In the genomic region with DNA sequence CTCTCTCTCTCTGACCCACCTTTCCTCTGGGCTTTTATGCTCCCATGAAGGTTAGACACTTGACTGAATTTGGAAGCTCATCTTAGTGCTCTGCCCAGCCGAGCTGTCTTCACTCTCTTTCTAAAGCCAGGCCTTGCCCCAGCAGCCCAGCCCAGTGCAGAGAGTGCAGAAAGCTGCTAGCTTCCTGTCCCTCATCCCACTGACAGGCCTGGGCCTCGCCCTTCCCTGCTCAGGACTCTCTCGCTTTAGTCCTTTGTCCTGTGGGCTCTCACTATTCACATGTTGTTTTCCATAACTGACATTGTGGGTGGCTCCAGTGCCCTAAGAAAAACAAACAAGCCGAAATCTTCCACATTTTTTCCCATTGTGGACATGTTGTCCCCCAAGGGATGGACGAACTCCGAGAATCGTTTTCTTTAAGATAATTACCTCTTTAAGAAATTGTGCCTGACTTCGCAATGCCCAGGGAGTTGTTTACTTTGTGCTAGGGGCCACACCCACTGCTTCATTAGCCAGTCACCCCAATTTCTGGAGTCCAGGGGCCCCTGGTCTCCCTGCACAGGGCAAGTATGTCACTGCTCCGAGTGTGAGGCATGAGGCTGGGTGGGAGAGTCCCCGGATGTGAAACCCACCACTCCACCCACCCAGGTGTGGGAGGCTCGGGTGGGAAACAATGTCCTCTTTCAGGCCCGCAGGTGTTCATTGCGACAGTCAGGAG, we compare ENCODE assay signal across 16 mouse cellular contexts.
DNase-seq lines count a peak whose midpoint lies in the region; ATAC-seq and TF ChIP-seq lines count a peak whose summit lies in the region.
"Had no signal": no experiment of that assay in that cellular context is flagged by ENCODE, and none has a peak within 500 bp of the region (broad histone marks: within the 10 kb centered on the region; RNA-seq: fewer than 3 reads in every experiment).

No protein-coding gene starts in this region.

- peaks cover 37% of the 10 kb centered on the region for H3K4me1 ChIP-seq in liver, embryonic 12.5 days
- peaks cover 25% of the 10 kb centered on the region for H3K4me1 ChIP-seq in liver, embryonic 11.5 days (replicated peaks; ENCODE audit: control insufficient read depth, insufficient read depth, low read length)
- H3K4me1 ChIP-seq in kidney, adult 2 months (ENCODE audit: control insufficient read depth, insufficient read depth, low read length), result no peaks in the 10 kb centered on the region
- H3K4me1 ChIP-seq in stomach, embryonic 15.5 days, result peaks cover 4% of the 10 kb centered on the region; the same call in 1 of the 2 replicates
- H3K4me1 ChIP-seq in neural tube, embryonic 15.5 days, result peaks cover 9% of the 10 kb centered on the region

- no peak for TF ChIP-seq POLR2A in kidney, adult 2 months (IDR thresholded peaks at IDR 0.05; ENCODE audit: low read depth, low read length)

- H3K4me2 ChIP-seq in liver, embryonic 12.5 days, result no peak overlapping the region
- H3K4me2 ChIP-seq in liver, embryonic 11.5 days, result no peak overlapping the region
- H3K4me2 ChIP-seq in stomach, embryonic 15.5 days, result no peak overlapping the region
- H3K4me2 ChIP-seq in neural tube, embryonic 15.5 days, result no peak overlapping the region
- H3K4me2 ChIP-seq: embryonic facial prominence, embryonic 13.5 days had no signal

- no peak overlapping the region for H3K4me3 ChIP-seq in liver, embryonic 12.5 days
- H3K4me3 ChIP-seq in liver, embryonic 11.5 days (ENCODE audit: low read depth, low read length), result no peak overlapping the region
- no peak overlapping the region for H3K4me3 ChIP-seq in kidney, adult 2 months (ENCODE audit: insufficient read depth, low read depth, low read length)
- no peak overlapping the region for H3K4me3 ChIP-seq in stomach, embryonic 15.5 days (replicated peaks)
- no peak overlapping the region for H3K4me3 ChIP-seq in neural tube, embryonic 15.5 days (replicated peaks)
- H3K4me3 ChIP-seq: embryonic facial prominence, embryonic 13.5 days; heart, adult 2 months; megakaryocyte, embryonic 14.5 days had no signal

- H3K27me3 ChIP-seq in liver, embryonic 12.5 days (replicated peaks), result peaks cover 14% of the 10 kb centered on the region
- H3K27me3 ChIP-seq in liver, embryonic 11.5 days (replicated peaks; ENCODE audit: control insufficient read depth, insufficient read depth, low read length), result peaks cover 8% of the 10 kb centered on the region; the same call in 1 of the 2 replicates
- no peaks in the 10 kb centered on the region for H3K27me3 ChIP-seq in kidney, adult 2 months (replicated peaks; ENCODE audit: control insufficient read depth, insufficient read depth, low read length)
- H3K27me3 ChIP-seq in stomach, embryonic 15.5 days (replicated peaks), result no peaks in the 10 kb centered on the region
- H3K27me3 ChIP-seq in neural tube, embryonic 15.5 days (replicated peaks), result no peaks in the 10 kb centered on the region
- H3K27me3 ChIP-seq: embryonic facial prominence, embryonic 13.5 days had no signal

- no peak for DNase-seq in liver, embryonic 11.5 days (ENCODE audit: low spot score)
- DNase-seq in kidney, adult 2 months, result peak; percentile 61
- peak; percentile 40 to 54 for DNase-seq in kidney, postnatal 4 days
- DNase-seq in right cerebral cortex, postnatal 10 days (ENCODE audit: low spot score in 2 of 2), result no peak
- DNase-seq in gastrocnemius, adult 18-20 months (ENCODE audit: low spot score), result no peak
- DNase-seq: cerebellum, postnatal 36 days; heart, adult 2 months; heart, postnatal 4 days; right cerebral cortex, adult 18-20 months; thymus, adult 18-20 months had no signal

- ATAC-seq in liver, embryonic 12.5 days, result no peak; the same call in 1 of the 2 replicates
- ATAC-seq in liver, embryonic 11.5 days (replicated peaks; ENCODE audit: low FRiP score), result no peak
- ATAC-seq in stomach, embryonic 15.5 days (ENCODE audit: insufficient read depth, low FRiP score, low read depth), result peak; percentile 20; the same call in 1 of the 2 replicates
- ATAC-seq in neural tube, embryonic 15.5 days (ENCODE audit: low FRiP score), result no peak
- ATAC-seq: inflammation-experienced regulatory T-cells, adult 6 months had no signal

- no peak overlapping the region for H3K9ac ChIP-seq in liver, embryonic 12.5 days
- H3K9ac ChIP-seq in liver, embryonic 11.5 days (ENCODE audit: low read depth, low read length), result no peak overlapping the region
- H3K9ac ChIP-seq in stomach, embryonic 15.5 days, result no peak overlapping the region
- H3K9ac ChIP-seq in neural tube, embryonic 15.5 days (replicated peaks), result no peak overlapping the region
- H3K9ac ChIP-seq: embryonic facial prominence, embryonic 13.5 days had no signal

- peak overlapping the region; percentile 46 for H3K27ac ChIP-seq in liver, embryonic 12.5 days
- H3K27ac ChIP-seq in liver, embryonic 11.5 days (ENCODE audit: low read depth, low read length), result no peak overlapping the region
- no peak overlapping the region for H3K27ac ChIP-seq in kidney, adult 2 months (ENCODE audit: insufficient read depth, low read depth, low read length)
- 0 out of 2 replicates have a peak overlapping the region, but pooled peaks have one; percentile 16 for H3K27ac ChIP-seq in stomach, embryonic 15.5 days
- H3K27ac ChIP-seq in neural tube, embryonic 15.5 days (replicated peaks), result no peak overlapping the region
- H3K27ac ChIP-seq: embryonic facial prominence, embryonic 13.5 days; heart, adult 2 months had no signal

- WGBS in liver, embryonic 12.5 days (ENCODE audit: insufficient replicate concordance), result 61% methylated on average over 13 of the region's 13 CpGs
- WGBS in liver, embryonic 11.5 days, result 64% methylated on average over 13 of the region's 13 CpGs
- WGBS in kidney, adult 2 months, result 64% methylated on average over 13 of the region's 13 CpGs
- WGBS in stomach, embryonic 15.5 days, result 48% methylated on average over 13 of the region's 13 CpGs
- 64% methylated on average over 13 of the region's 13 CpGs for WGBS in neural tube, embryonic 15.5 days

- H3K36me3 ChIP-seq in liver, embryonic 12.5 days, result no peaks in the 10 kb centered on the region
- H3K36me3 ChIP-seq in liver, embryonic 11.5 days (ENCODE audit: control insufficient read depth, insufficient read depth, low read length), result no peaks in the 10 kb centered on the region
- H3K36me3 ChIP-seq in kidney, adult 2 months (ENCODE audit: control insufficient read depth, insufficient read depth, low read length), result no peaks in the 10 kb centered on the region
- no peaks in the 10 kb centered on the region for H3K36me3 ChIP-seq in stomach, embryonic 15.5 days
- no peaks in the 10 kb centered on the region for H3K36me3 ChIP-seq in neural tube, embryonic 15.5 days
- H3K36me3 ChIP-seq: embryonic facial prominence, embryonic 13.5 days had no signal

- TF ChIP-seq CTCF in kidney, adult 2 months (conservative IDR thresholded peaks at IDR 0.05; ENCODE audit: insufficient read depth, insufficient read length, low read depth, low read length), result no peak

- H3K9me3 ChIP-seq in liver, embryonic 12.5 days (replicated peaks), result no peaks in the 10 kb centered on the region
- no peaks in the 10 kb centered on the region for H3K9me3 ChIP-seq in liver, embryonic 11.5 days (ENCODE audit: control insufficient read depth, low read length)
- H3K9me3 ChIP-seq in stomach, embryonic 15.5 days, result no peaks in the 10 kb centered on the region
- no peaks in the 10 kb centered on the region for H3K9me3 ChIP-seq in neural tube, embryonic 15.5 days (replicated peaks)
- H3K9me3 ChIP-seq: embryonic facial prominence, embryonic 13.5 days had no signal

Comparison
In these comparisons a context has a peak if more than half of its experiments do, and no peak if none do; other contexts are left out.
1. H3K27ac ChIP-seq: peak in liver, embryonic 12.5 days (single experiment) and stomach, embryonic 15.5 days (single experiment); none in liver, embryonic 11.5 days (single experiment), kidney, adult 2 months (single experiment) and neural tube, embryonic 15.5 days (single experiment).
2. DNase-seq: peak in kidney, adult 2 months (single experiment) and kidney, postnatal 4 days (2 of 2); none in liver, embryonic 11.5 days (single experiment), right cerebral cortex, postnatal 10 days (0 of 2) and gastrocnemius, adult 18-20 months (single experiment).